Mouse (Mus musculus) liver, embryonic 12.5 days (tissue): ENCODE data around the gene Mto1. TPM values are rescaled to one million over a fixed set of nuclear protein-coding genes. Genes with fewer than 3 reads are reported as not detected.
A peak's percentile ranks its signal among the peaks of the same experiment; 100 is the strongest.

ENCODE experiments used
- ATAC-seq: fragments of 200-750 bp; cut with Nextera tagmentation; 2 replicates; pipeline ENCODE4 v1.8.0; 2017; ENCODE audit warnings: moderate number of reproducible peaks, mild to moderate bottlenecking, moderate library complexity
- H3K27ac ChIP-seq: fragments of 300-500 bp; sonication (generic); 2 replicates; pipeline ENCODE4 v1.5.1; 2016; ENCODE audit warnings: mild to moderate bottlenecking
- H3K27me3 ChIP-seq: fragments of 300-500 bp; sonication (generic); replicated peaks from 2 replicates; pipeline ENCODE4 v1.6.1; 2016; ENCODE audit warnings: mild to moderate bottlenecking, moderate library complexity
- H3K36me3 ChIP-seq: fragments of 300-500 bp; sonication (generic); 2 replicates; pipeline ENCODE4 v1.6.1; 2016; ENCODE audit warnings: mild to moderate bottlenecking, moderate library complexity
- H3K4me1 ChIP-seq: fragments of 300-500 bp; sonication (generic); 2 replicates; pipeline ENCODE4 v1.6.1; 2016
- H3K4me2 ChIP-seq: fragments of 300-500 bp; sonication (generic); 2 replicates; pipeline ENCODE4 v1.6.1; 2016; ENCODE audit warnings: mild to moderate bottlenecking, moderate library complexity
- H3K4me3 ChIP-seq: fragments of 300-500 bp; sonication (generic); 2 replicates; pipeline ENCODE4 v1.5.1; 2016; ENCODE audit warnings: mild to moderate bottlenecking, moderate library complexity
- H3K9ac ChIP-seq: fragments of 300-500 bp; sonication (generic); 2 replicates; pipeline ENCODE4 v1.6.1; 2016; ENCODE audit warnings: mild to moderate bottlenecking, moderate library complexity
- H3K9me3 ChIP-seq: fragments of 300-500 bp; sonication (generic); replicated peaks from 2 replicates; pipeline ENCODE4 v1.6.1; 2016; ENCODE audit warnings: mild to moderate bottlenecking, moderate library complexity
- WGBS: fragments of 180-500 bp; shearing (Covaris S2); methylation state at CpG from one replicate; pipeline ENCODE4 v1.1.7; 2016; ENCODE audit not compliant: insufficient replicate concordance; 5-methylcytosine and 5-hydroxymethylcytosine counted together
- polyA plus RNA-seq: library from polyadenylated mRNA; unstranded; fragments of >200 nt; fragmentation: Nextera tagmentation; extraction: Ambion mirVana; gene quantifications from 2 replicates; pipeline ENCODE4 v1.2.1, GENCODE M21; 2016

Mto1 gene
- polyA plus RNA-seq, 1 experiment from 2014 or later, result 33.3 TPM

GRCm38 (mm10) chr9:78491169-78491568 lies 43.2 kb downstream of the Mto1 start:
- no peaks in the 10 kb centered on the region; the same call in 1 of the 2 replicates for H3K27me3 ChIP-seq

DNA sequence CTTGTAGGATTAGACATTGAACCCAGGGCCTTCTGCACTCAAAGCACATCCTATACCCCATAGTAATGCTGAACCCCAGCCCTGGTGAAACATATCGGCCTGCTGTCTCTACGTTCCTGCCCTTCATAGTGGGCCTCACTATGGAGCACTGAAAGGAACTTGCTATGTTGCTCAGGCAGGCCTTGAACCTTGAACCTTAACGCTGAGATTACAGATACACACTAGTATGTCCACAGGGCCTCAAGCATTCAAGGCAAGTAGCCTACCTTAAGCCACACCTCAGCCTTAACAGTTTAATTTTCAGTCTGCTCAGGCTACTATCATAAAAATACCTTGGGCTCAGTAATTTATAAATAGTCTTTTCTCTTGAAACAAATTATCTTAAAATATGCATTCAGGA lies 44.2 kb downstream of the Mto1 start:
- H3K4me3 ChIP-seq, result no peak overlapping the region
- no peaks in the 10 kb centered on the region for H3K36me3 ChIP-seq
- H3K9ac ChIP-seq, result no peak overlapping the region
- no peak overlapping the region for H3K27ac ChIP-seq
- H3K4me1 ChIP-seq, result peaks cover 11% of the 10 kb centered on the region
- no peak for ATAC-seq
- WGBS, result 78% methylated on average over 3 of the region's 3 CpGs
- no peak overlapping the region for H3K4me2 ChIP-seq
- no peaks in the 10 kb centered on the region; the same call in 1 of the 2 replicates for H3K27me3 ChIP-seq
- no peaks in the 10 kb centered on the region for H3K9me3 ChIP-seq

More at GRCm38 (mm10) chr9:78491169-78491568, 43.2 kb downstream of the Mto1 start:
- Histone ChIP-seq H3K4me3 (no peak overlapping the region), H3K4me1 (peaks cover 11% of the 10 kb centered on the region), H3K36me3 (no peaks in the 10 kb centered on the region), H3K27ac (no peak overlapping the region), H3K4me2 (no peak overlapping the region), H3K9ac (no peak overlapping the region), H3K9me3 (no peaks in the 10 kb centered on the region)
- ATAC-seq, result no peak
- 65% methylated on average over 3 of the region's 3 CpGs for WGBS

- Histone ChIP-seq H3K9me3 (no peaks in the 10 kb centered on the region), H3K4me1 (peaks cover 11% of the 10 kb centered on the region), H3K4me3 (no peak overlapping the region), H3K27me3 (no peaks in the 10 kb centered on the region; the same call in 1 of the 2 replicates), H3K9ac (no peak overlapping the region), H3K36me3 (no peaks in the 10 kb centered on the region), H3K4me2 (no peak overlapping the region), H3K27ac (no peak overlapping the region)
- ATAC-seq, result no peak
- 76% methylated on average over 7 of the region's 7 CpGs for WGBS
Measured at GRCm38 (mm10) chr9:78493171-78493570, 45.2 kb downstream of the Mto1 start.

- Histone ChIP-seq H3K4me2 (no peak overlapping the region), H3K4me1 (0 out of 2 replicates have a peak, but pooled peaks cover 6% of the 10 kb centered on the region), H3K9ac (no peak overlapping the region), H3K27ac (no peak overlapping the region), H3K36me3 (no peaks in the 10 kb centered on the region), H3K27me3 (peaks cover 12% of the 10 kb centered on the region; the same call in 1 of the 2 replicates), H3K9me3 (no peaks in the 10 kb centered on the region), H3K4me3 (no peak overlapping the region)
- ATAC-seq, result no peak
- 60% methylated on average over 3 of the region's 3 CpGs for WGBS
Measured at GRCm38 (mm10) chr9:78500386-78500785, 52.4 kb downstream of the Mto1 start.

DNA sequence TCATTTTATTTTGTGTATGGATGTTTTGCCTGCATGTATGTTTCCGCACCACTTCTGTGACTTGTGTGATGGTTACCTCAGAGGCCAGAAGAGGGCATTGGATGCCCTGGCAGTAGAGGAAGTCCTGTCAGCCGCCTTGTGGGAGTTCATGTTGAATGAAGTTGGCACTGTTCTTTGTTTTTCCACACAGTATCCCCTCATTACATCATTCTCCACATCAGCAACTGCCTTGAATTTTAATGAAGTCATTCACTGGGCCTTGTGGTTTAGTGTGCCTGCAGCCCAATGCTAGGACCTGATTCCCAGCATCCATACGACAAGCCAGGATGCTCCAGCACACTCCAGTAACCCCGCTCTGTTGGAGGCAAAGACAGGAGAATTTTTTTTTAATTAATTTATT lies 53.3 kb downstream of the Mto1 start:
- Histone ChIP-seq H3K9me3 (no peaks in the 10 kb centered on the region), H3K4me2 (no peak overlapping the region), H3K4me3 (no peak overlapping the region), H3K9ac (no peak overlapping the region), H3K27me3 (peaks cover 12% of the 10 kb centered on the region; the same call in 1 of the 2 replicates), H3K36me3 (no peaks in the 10 kb centered on the region), H3K27ac (no peak overlapping the region), H3K4me1 (peaks cover 13% of the 10 kb centered on the region)
- ATAC-seq, result no peak
- 71% methylated on average over 4 of the region's 4 CpGs for WGBS

- Histone ChIP-seq H3K9me3 (no peaks in the 10 kb centered on the region), H3K27ac (no peak overlapping the region), H3K27me3 (peaks cover 12% of the 10 kb centered on the region; the same call in 1 of the 2 replicates), H3K9ac (no peak overlapping the region), H3K4me1 (peaks cover 30% of the 10 kb centered on the region), H3K4me3 (no peak overlapping the region), H3K36me3 (no peaks in the 10 kb centered on the region), H3K4me2 (no peak overlapping the region)
- no peak for ATAC-seq
- 26% methylated on average over 6 of the region's 6 CpGs for WGBS
Measured at GRCm38 (mm10) chr9:78503223-78504079, 55.4 kb downstream of the Mto1 start.

DNA sequence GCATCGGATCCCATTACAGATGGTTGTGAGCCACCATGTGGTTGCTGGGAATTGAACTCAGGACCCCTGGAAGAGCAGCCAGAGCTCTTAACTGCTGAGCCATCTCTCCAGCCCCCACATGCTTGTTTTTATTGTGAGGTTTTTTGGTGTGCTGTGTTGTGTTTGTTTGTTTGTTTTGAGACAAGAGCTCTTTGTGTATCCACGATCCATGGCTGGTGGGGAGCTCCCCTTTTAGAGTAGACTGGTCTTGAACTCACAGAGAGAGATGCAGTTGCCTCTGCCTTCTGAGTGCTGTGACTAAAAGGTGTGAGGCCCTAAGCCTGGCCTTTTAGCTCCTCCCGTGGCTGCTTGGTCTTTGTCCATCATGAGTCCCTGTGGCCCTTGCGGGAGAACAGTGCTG lies 56.1 kb downstream of the Mto1 start:
- 58% methylated on average over 4 of the region's 4 CpGs for WGBS
- H3K27ac ChIP-seq, result no peak overlapping the region
- H3K9ac ChIP-seq, result no peak overlapping the region
- no peaks in the 10 kb centered on the region for H3K36me3 ChIP-seq
- ATAC-seq, result no peak
- H3K4me1 ChIP-seq, result peaks cover 35% of the 10 kb centered on the region
- peaks cover 12% of the 10 kb centered on the region; the same call in 1 of the 2 replicates for H3K27me3 ChIP-seq
- H3K4me2 ChIP-seq, result no peak overlapping the region
- H3K9me3 ChIP-seq, result no peaks in the 10 kb centered on the region
- H3K4me3 ChIP-seq, result no peak overlapping the region

DNA sequence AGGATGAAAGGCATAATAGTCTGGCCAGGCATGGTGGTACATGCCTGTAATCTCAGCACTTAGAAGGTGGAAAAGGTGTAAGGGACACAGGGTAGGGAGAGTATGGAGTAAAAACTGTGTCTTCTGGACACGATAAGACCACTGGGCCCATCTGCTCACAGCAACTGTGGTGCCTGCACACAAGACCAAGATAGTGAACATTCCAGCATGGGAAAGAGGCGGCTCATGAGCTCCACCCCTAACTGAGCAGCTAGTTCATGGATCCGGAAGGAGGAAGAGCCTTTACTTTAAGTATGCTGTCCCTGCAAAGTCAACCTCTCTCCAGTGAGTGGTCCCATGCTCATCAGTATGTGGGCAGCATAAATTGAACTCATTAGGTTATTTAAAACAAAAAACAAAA lies 56.7 kb downstream of the Mto1 start:
- no peak for ATAC-seq
- H3K9ac ChIP-seq, result no peak overlapping the region
- 59% methylated on average over 3 of the region's 3 CpGs for WGBS
- no peak overlapping the region for H3K4me3 ChIP-seq
- peaks cover 35% of the 10 kb centered on the region for H3K4me1 ChIP-seq
- peaks cover 12% of the 10 kb centered on the region; the same call in 1 of the 2 replicates for H3K27me3 ChIP-seq
- H3K27ac ChIP-seq, result no peak overlapping the region
- H3K9me3 ChIP-seq, result no peaks in the 10 kb centered on the region
- H3K4me2 ChIP-seq, result no peak overlapping the region
- no peaks in the 10 kb centered on the region for H3K36me3 ChIP-seq

DNA sequence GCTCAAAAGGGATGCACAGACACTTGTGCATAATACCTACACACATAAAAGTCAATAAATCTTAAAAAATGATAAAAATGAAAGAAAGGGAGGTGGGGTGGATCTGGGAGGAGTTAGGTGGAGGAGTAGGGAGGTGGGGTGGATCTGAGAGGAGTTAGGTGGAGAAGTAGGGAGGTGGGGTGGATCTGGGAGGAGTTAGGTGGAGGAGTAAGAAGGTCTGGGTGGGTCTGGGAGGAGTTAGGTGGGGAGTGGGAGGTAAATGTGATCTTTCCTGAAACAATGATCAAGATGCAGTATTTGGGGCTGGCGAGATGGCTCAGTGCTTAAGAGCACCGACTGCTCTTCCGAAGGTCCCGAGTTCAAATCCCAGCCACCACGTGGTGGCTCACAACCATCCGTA lies 57.2 kb downstream of the Mto1 start:
- no peaks in the 10 kb centered on the region for H3K9me3 ChIP-seq
- H3K4me1 ChIP-seq, result peaks cover 35% of the 10 kb centered on the region
- no peak overlapping the region for H3K27ac ChIP-seq
- H3K36me3 ChIP-seq, result no peaks in the 10 kb centered on the region
- no peak overlapping the region for H3K4me3 ChIP-seq
- H3K27me3 ChIP-seq, result peaks cover 12% of the 10 kb centered on the region; the same call in 1 of the 2 replicates
- H3K9ac ChIP-seq, result no peak overlapping the region
- ATAC-seq, result no peak
- 78% methylated on average over 6 of the region's 6 CpGs for WGBS
- H3K4me2 ChIP-seq, result no peak overlapping the region

DNA sequence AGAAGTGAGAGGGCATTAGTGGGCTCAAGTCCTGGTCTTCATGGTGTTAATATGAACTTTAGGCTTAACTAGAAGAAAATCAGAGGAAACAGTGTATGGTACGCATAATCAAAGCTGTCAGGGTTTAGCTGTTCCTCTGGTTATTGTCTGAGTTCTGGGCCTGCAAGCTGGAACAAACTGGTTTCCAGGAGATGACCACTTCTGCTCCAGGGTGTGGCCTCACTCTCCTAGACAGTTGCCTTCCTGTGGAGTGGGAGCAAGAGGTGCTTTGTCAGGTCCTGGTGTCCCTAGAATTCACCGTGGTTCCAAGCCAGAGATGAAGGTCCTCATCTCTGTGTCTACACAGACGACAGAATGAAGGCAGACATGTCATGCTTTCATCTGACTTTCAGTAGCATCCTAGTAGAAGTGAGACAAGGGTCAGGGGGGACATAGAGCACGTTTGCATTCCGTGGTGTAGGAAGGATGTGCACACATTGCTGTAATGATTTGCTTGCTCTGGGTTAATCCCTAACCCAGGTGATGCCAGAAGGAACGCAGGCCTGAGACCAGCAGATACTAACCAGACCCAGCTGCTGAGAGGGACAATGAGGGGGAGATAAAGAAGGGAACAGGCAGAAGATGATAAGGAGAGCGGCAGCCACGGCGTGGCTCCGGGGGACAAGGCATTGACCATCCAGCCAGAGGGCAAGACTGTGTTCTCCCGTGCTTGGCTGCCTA lies 58.2 kb downstream of the Mto1 start:
- Histone ChIP-seq H3K4me3 (0 out of 2 replicates have a peak overlapping the region, but pooled peaks have one; percentile 0), H3K9me3 (no peaks in the 10 kb centered on the region), H3K4me1 (peaks cover 35% of the 10 kb centered on the region), H3K36me3 (no peaks in the 10 kb centered on the region), H3K9ac (peak overlapping the region; percentile 50; the same call in 1 of the 2 replicates), H3K27ac (peak overlapping the region; percentile 63), H3K4me2 (peak overlapping the region; percentile 45), H3K27me3 (peaks cover 12% of the 10 kb centered on the region; the same call in 1 of the 2 replicates)
- ATAC-seq, result peak; percentile 86
- 17% methylated on average over 11 of the region's 11 CpGs for WGBS

DNA sequence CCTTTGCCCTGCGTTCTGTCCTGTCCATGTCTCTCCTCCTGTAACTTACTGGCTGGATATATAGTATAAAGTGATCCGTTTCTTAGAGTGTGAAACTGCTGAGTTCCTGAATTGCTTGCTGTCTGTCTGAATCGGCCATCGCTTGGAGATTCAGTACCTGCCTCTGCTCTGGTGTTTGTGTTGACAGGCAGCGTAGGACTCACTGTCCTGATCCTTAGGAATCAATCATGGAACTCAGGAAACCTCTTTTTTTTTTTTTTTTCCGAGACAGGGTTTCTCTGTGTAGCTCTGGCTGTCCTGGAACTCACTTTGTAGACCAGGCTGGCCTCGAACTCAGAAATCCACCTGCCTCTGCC lies 58.7 kb downstream of the Mto1 start:
- H3K4me3 ChIP-seq, result 0 out of 2 replicates have a peak overlapping the region, but pooled peaks have one; percentile 0
- H3K4me2 ChIP-seq, result peak overlapping the region; percentile 45
- ATAC-seq, result no peak

More for the DNA sequence above, 58.7 kb downstream of the Mto1 start:
- peaks cover 35% of the 10 kb centered on the region for H3K4me1 ChIP-seq
- H3K27me3 ChIP-seq, result peaks cover 12% of the 10 kb centered on the region; the same call in 1 of the 2 replicates
- H3K27ac ChIP-seq, result peak overlapping the region; percentile 63
- no peaks in the 10 kb centered on the region for H3K9me3 ChIP-seq
- WGBS, result 57% methylated on average over 7 of the region's 7 CpGs
- no peaks in the 10 kb centered on the region for H3K36me3 ChIP-seq
- H3K9ac ChIP-seq, result peak overlapping the region; percentile 50; the same call in 1 of the 2 replicates
